Mouse (Mus musculus) midbrain, embryonic 11.5 days (tissue): ENCODE results near the gene Vezf1. TPM values are rescaled to one million over a fixed set of nuclear protein-coding genes. Genes with fewer than 3 reads are reported as not detected.

Source experiments
- ATAC-seq: fragments of 200-750 bp; cut with Nextera tagmentation; 2 replicates; pipeline ENCODE4 v1.8.0; 2017; ENCODE audit warnings: moderate TSS enrichment, moderate library complexity; ENCODE audit not compliant: low FRiP score
- DNase-seq: peaks from one replicate; pipeline ENCODE4 v3.0.0; 2015; ENCODE audit warnings: low spot score; ENCODE audit errors: missing footprints
- H3K27ac ChIP-seq: fragments of 300-500 bp; sonication (generic); 2 replicates; pipeline ENCODE4 v1.5.1; 2014; ENCODE audit warnings: low read depth, low read length
- H3K27me3 ChIP-seq: fragments of 300-500 bp; sonication (generic); 2 replicates; pipeline ENCODE4 v1.6.1; 2014; ENCODE audit warnings: mild to moderate bottlenecking, low read length, moderate library complexity, mixed read lengths; ENCODE audit not compliant: control insufficient read depth, insufficient read depth
- H3K36me3 ChIP-seq: fragments of 300-500 bp; sonication (generic); 2 replicates; pipeline ENCODE4 v1.6.1; 2014; ENCODE audit warnings: mild to moderate bottlenecking, low read length, moderate library complexity, mixed read lengths; ENCODE audit not compliant: control insufficient read depth, insufficient read depth
- H3K4me1 ChIP-seq: fragments of 300-500 bp; sonication (generic); 2 replicates; pipeline ENCODE4 v1.6.1; 2014; ENCODE audit warnings: low read length; ENCODE audit not compliant: control insufficient read depth, insufficient read depth
- H3K4me2 ChIP-seq: fragments of 300-500 bp; sonication (generic); 2 replicates; pipeline ENCODE4 v1.6.1; 2014; ENCODE audit warnings: mild to moderate bottlenecking, moderate library complexity
- H3K4me3 ChIP-seq: fragments of 300-500 bp; sonication (generic); 2 replicates; pipeline ENCODE4 v1.5.1; 2014; ENCODE audit warnings: low read depth, low read length
- H3K9ac ChIP-seq: fragments of 300-500 bp; sonication (generic); 2 replicates; pipeline ENCODE4 v1.6.1; 2014; ENCODE audit warnings: low read length
- H3K9me3 ChIP-seq: fragments of 300-500 bp; sonication (generic); 2 replicates; pipeline ENCODE4 v1.6.1; 2016; ENCODE audit warnings: low read length; ENCODE audit not compliant: control insufficient read depth
- WGBS: fragments of 180-500 bp; shearing (Covaris S2); extraction: QIAGEN DNeasy Blood & Tissue Kit; methylation state at CpG from one replicate; pipeline ENCODE4 v1.1.7; 2014; 5-methylcytosine and 5-hydroxymethylcytosine counted together
- polyA plus RNA-seq: library from polyadenylated mRNA; unstranded; fragments of >200 nt; fragmentation: Nextera tagmentation; extraction: Ambion mirVana; gene quantifications from 2 replicates; pipeline ENCODE4 v1.2.1, GENCODE M21; 2014

Gene Vezf1
- polyA plus RNA-seq, 1 experiment from 2014 or later, result 82.5 TPM

GRCm38 (mm10) chr11:88083699-88084098 lies 15.6 kb downstream of the Vezf1 start:
- Histone ChIP-seq H3K36me3 (peaks cover 22% of the 10 kb centered on the region), H3K4me3 (no peak overlapping the region), H3K27me3 (no peaks in the 10 kb centered on the region), H3K4me2 (no peak overlapping the region), H3K9ac (no peak overlapping the region), H3K4me1 (peaks cover 12% of the 10 kb centered on the region), H3K9me3 (no peaks in the 10 kb centered on the region; the same call in 1 of the 2 replicates), H3K27ac (no peak overlapping the region)
- DNase-seq (no peak), ATAC-seq (no peak)
- WGBS, result 81% methylated on average over 6 of the region's 6 CpGs

GRCm38 (mm10) chr11:88086737-88087627 lies 18.9 kb downstream of the Vezf1 start:
- peaks cover 12% of the 10 kb centered on the region for H3K4me1 ChIP-seq
- H3K4me2 ChIP-seq, result peak overlapping the region; percentile 34
- no peaks in the 10 kb centered on the region; the same call in 1 of the 2 replicates for H3K9me3 ChIP-seq
- H3K4me3 ChIP-seq, result peak overlapping the region; percentile 5; the same call in 1 of the 2 replicates
- H3K27ac ChIP-seq, result peak overlapping the region; percentile 49
- H3K36me3 ChIP-seq, result peaks cover 6% of the 10 kb centered on the region
- ATAC-seq (peak; percentile 98), DNase-seq (peak; percentile 97)
- H3K27me3 ChIP-seq, result no peaks in the 10 kb centered on the region
- H3K9ac ChIP-seq, result peak overlapping the region; percentile 6; the same call in 1 of the 2 replicates
- WGBS, result 8% methylated on average over 25 of the region's 25 CpGs

GRCm38 (mm10) chr11:88089150-88089549 lies 21.1 kb downstream of the Vezf1 start:
- ATAC-seq (no peak), DNase-seq (no peak)
- Histone ChIP-seq H3K27me3 (no peaks in the 10 kb centered on the region), H3K9me3 (no peaks in the 10 kb centered on the region; the same call in 1 of the 2 replicates), H3K27ac (no peak overlapping the region), H3K4me2 (no peak overlapping the region), H3K4me1 (peaks cover 12% of the 10 kb centered on the region), H3K4me3 (no peak overlapping the region), H3K9ac (no peak overlapping the region), H3K36me3 (peaks cover 1% of the 10 kb centered on the region; the same call in 1 of the 2 replicates)
- 63% methylated on average over 5 of the region's 5 CpGs for WGBS

- no peak overlapping the region for H3K9ac ChIP-seq
- DNase-seq (no peak), ATAC-seq (no peak)
- H3K36me3 ChIP-seq, result no peaks in the 10 kb centered on the region
- H3K4me2 ChIP-seq, result no peak overlapping the region
- no peaks in the 10 kb centered on the region for H3K27me3 ChIP-seq
- no peak overlapping the region for H3K4me3 ChIP-seq
- WGBS, result 82% methylated on average over 5 of the region's 5 CpGs
- no peak overlapping the region for H3K27ac ChIP-seq
- no peaks in the 10 kb centered on the region; the same call in 1 of the 2 replicates for H3K9me3 ChIP-seq
- H3K4me1 ChIP-seq, result peaks cover 12% of the 10 kb centered on the region
These were observed 22.2 kb downstream of the Vezf1 start for GRCm38 (mm10) chr11:88090293-88090692.

GRCm38 (mm10) chr11:88091949-88092348 lies 23.9 kb downstream of the Vezf1 start:
- peaks cover 5% of the 10 kb centered on the region; the same call in 1 of the 2 replicates for H3K4me1 ChIP-seq
- H3K9ac ChIP-seq, result no peak overlapping the region
- H3K4me2 ChIP-seq, result no peak overlapping the region
- H3K36me3 ChIP-seq, result no peaks in the 10 kb centered on the region
- no peak overlapping the region for H3K27ac ChIP-seq
- no peaks in the 10 kb centered on the region; the same call in 1 of the 2 replicates for H3K9me3 ChIP-seq
- H3K27me3 ChIP-seq, result no peaks in the 10 kb centered on the region
- H3K4me3 ChIP-seq, result no peak overlapping the region
- ATAC-seq (no peak), DNase-seq (no peak)
- 85% methylated on average over 1 of the region's 1 CpGs for WGBS

GRCm38 (mm10) chr11:88097173-88097572 lies 29.1 kb downstream of the Vezf1 start:
- H3K9me3 ChIP-seq, result no peaks in the 10 kb centered on the region
- DNase-seq (no peak), ATAC-seq (no peak)
- peak overlapping the region; percentile 3; the same call in 1 of the 2 replicates for H3K4me2 ChIP-seq
- peaks cover 32% of the 10 kb centered on the region for H3K4me1 ChIP-seq
- no peaks in the 10 kb centered on the region for H3K27me3 ChIP-seq
- no peak overlapping the region for H3K27ac ChIP-seq
- H3K4me3 ChIP-seq, result no peak overlapping the region
- peak overlapping the region; percentile 10; the same call in 1 of the 2 replicates for H3K9ac ChIP-seq
- H3K36me3 ChIP-seq, result no peaks in the 10 kb centered on the region
- 17% methylated on average over 4 of the region's 4 CpGs for WGBS

- Histone ChIP-seq H3K36me3 (no peaks in the 10 kb centered on the region), H3K9ac (peak within 1 kb of the TSS; percentile 98), H3K4me2 (peak within 1 kb of the TSS; percentile 79), H3K4me1 (peaks cover 32% of the 10 kb centered on the region), H3K27me3 (no peaks in the 10 kb centered on the region), H3K4me3 (peak within 1 kb of the TSS; percentile 82), H3K27ac (peak within 1 kb of the TSS; percentile 92), H3K9me3 (no peaks in the 10 kb centered on the region)
- ATAC-seq (no peak), DNase-seq (no peak)
- 22% methylated on average over 17 of the region's 17 CpGs for WGBS
These were observed 30.1 kb downstream of the Vezf1 start, which contains the start of gene Cuedc1 for GRCm38 (mm10) chr11:88098021-88098729. Gene Cuedc1 (plus strand): TSS chr11:88098058.

- peak overlapping the region; percentile 79 for H3K4me2 ChIP-seq
- DNase-seq (peak; percentile 96), ATAC-seq (peak; percentile 76)
- peak overlapping the region; percentile 98 for H3K9ac ChIP-seq
- peak overlapping the region; percentile 92 for H3K27ac ChIP-seq
- H3K27me3 ChIP-seq, result no peaks in the 10 kb centered on the region
- H3K4me1 ChIP-seq, result peaks cover 32% of the 10 kb centered on the region
- peak overlapping the region; percentile 82 for H3K4me3 ChIP-seq
- WGBS, result under 1% methylated on average over 83 of the region's 95 CpGs
- H3K36me3 ChIP-seq, result no peaks in the 10 kb centered on the region
- no peaks in the 10 kb centered on the region for H3K9me3 ChIP-seq
These were observed 30.9 kb downstream of the Vezf1 start for GRCm38 (mm10) chr11:88098787-88099598.
